Mouse (Mus musculus): ENCODE data around the gene Olfr164. TPM values are rescaled to one million over a fixed set of nuclear protein-coding genes. Genes with fewer than 3 reads are reported as not detected.

Gene Olfr164
- not detected for total RNA-seq (2023)

GRCm38 (mm10) chr16:19313964-19314363 is at the start of gene Olfr164:
Olfr164 (minus strand) TSS chr16:19314064.

Other genes with a start within 250 kb of the Olfr164 start
- not detected for gene Olfr165, start 109.1 kb upstream of the Olfr164 start, total RNA-seq (2023)
- not detected for gene Olfr166, start 169.6 kb upstream of the Olfr164 start, total RNA-seq (2023)
- gene Olfr167, start 208.2 kb upstream of the Olfr164 start, total RNA-seq (2023) = not detected
- gene Olfr168, start 221.5 kb upstream of the Olfr164 start, total RNA-seq (2023) = not detected

All from CD8-positive naive resting alpha-beta T cell, adult 57 days (primary cell).